Mouse (Mus musculus): ENCODE measurements at regions not wholly inside any gene's neighbourhood (a gene's known extent, or its start where the extent isn't known, plus 50 kb on each side); places are given as distances from the start of the nearest gene placed in this dataset.

DNA sequence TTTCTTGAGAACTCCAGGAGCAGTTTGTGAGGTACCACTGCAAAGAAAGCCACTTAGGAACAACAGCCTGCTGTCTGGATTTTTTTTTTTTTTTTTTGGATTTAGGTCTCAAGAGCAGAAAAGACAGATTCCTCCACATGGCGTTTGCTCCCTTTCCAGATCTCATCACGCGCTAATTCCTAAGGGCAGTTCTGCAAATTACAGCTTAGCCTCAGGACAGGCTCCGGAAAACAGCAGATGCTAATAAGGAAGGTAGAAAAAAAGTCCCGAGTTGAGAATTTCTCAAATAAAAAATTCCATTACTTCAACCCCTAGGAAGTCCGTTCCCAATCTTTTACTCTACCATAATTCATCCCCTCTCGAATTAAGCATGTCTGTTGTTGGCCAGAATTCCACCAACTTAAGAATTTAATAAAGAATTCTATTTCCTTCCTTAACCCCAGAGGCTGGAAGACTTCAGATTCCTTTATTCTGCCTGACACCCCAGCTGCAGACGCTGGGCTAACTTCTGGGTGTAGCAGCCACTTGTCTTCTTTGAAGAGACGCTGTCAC is 90.3 kb upstream of the Map4k3 start:
- TF ChIP-seq CTCF (IDR thresholded peaks at IDR 0.05; ENCODE audit: control insufficient read depth, insufficient read depth, insufficient read length) (no peak), USF1 (IDR thresholded peaks at IDR 0.05; ENCODE audit: low read depth) (no peak), MYOG (IDR thresholded peaks at IDR 0.05; ENCODE audit: control insufficient read depth, extremely low read depth, insufficient read length) (no peak), MYOD1 (IDR thresholded peaks at IDR 0.05; ENCODE audit: control insufficient read depth, insufficient read length, low read depth) (no peak), MAX (IDR thresholded peaks at IDR 0.05) (no peak)
- no peaks in the 10 kb centered on the region for H3K79me2 ChIP-seq (ENCODE audit: control insufficient read depth, insufficient read depth)
- H3K27me3 ChIP-seq (ENCODE audit: control insufficient read depth, insufficient read depth, insufficient read length): no peaks in the 10 kb centered on the region
- no peak overlapping the region for H3K4me3 ChIP-seq (ENCODE audit: insufficient read depth, poor library complexity, severe bottlenecking)
- H3K36me3 ChIP-seq (ENCODE audit: control insufficient read depth, insufficient read depth): no peaks in the 10 kb centered on the region
- H3ac ChIP-seq (ENCODE audit: control insufficient read depth, insufficient read length, low read depth): no peak overlapping the region
- no peaks in the 10 kb centered on the region for H3K79me3 ChIP-seq (ENCODE audit: low read depth)

DNA sequence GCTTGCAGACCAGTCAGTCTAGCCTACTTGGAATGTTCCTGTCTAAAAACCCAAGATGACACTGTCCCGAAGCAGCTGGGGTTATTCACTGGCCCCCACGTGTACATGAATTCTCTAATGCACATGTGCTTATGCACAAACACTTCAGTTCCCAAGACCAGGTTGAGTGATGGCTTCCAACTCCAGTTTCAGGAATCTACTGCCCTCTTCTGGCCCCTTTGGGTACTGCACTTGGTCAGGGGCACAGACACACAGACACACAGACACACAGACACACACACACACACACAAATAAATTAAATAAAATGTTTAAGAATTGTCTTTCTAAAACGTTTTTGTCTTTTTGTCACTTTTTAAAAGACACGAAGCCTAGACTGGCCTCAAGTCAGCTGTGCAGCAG is 87.5 kb upstream of the Map4k3 start:
- TF ChIP-seq CTCF (IDR thresholded peaks at IDR 0.05; ENCODE audit: control insufficient read depth, insufficient read depth, insufficient read length) (no peak), MYOG (IDR thresholded peaks at IDR 0.05; ENCODE audit: control insufficient read depth, extremely low read depth, insufficient read length) (no peak), FOSL1 (IDR thresholded peaks at IDR 0.05; ENCODE audit: insufficient read depth, low read length, poor library complexity, severe bottlenecking) (no peak), CEBPB (IDR thresholded peaks at IDR 0.05; ENCODE audit: low read depth) (no peak)
- H3ac ChIP-seq (ENCODE audit: control insufficient read depth, insufficient read length, low read depth): no peak overlapping the region
- no peaks in the 10 kb centered on the region for H3K79me2 ChIP-seq (ENCODE audit: control insufficient read depth, insufficient read depth)
- H3K36me3 ChIP-seq (ENCODE audit: control insufficient read depth, insufficient read depth): no peaks in the 10 kb centered on the region
- H3K4me3 ChIP-seq (ENCODE audit: insufficient read depth, poor library complexity, severe bottlenecking): no peak overlapping the region
- H3K79me3 ChIP-seq (ENCODE audit: low read depth): no peaks in the 10 kb centered on the region
- H3K27me3 ChIP-seq (ENCODE audit: control insufficient read depth, insufficient read depth, insufficient read length): no peaks in the 10 kb centered on the region

- Histone ChIP-seq H3K4me3 (ENCODE audit: insufficient read depth, poor library complexity, severe bottlenecking) (no peak overlapping the region), H3ac (ENCODE audit: control insufficient read depth, insufficient read length, low read depth) (no peak overlapping the region), H3K79me3 (ENCODE audit: low read depth) (no peaks in the 10 kb centered on the region), H3K36me3 (ENCODE audit: control insufficient read depth, insufficient read depth) (no peaks in the 10 kb centered on the region), H3K79me2 (ENCODE audit: control insufficient read depth, insufficient read depth) (no peaks in the 10 kb centered on the region), H3K27me3 (ENCODE audit: control insufficient read depth, insufficient read depth, insufficient read length) (no peaks in the 10 kb centered on the region)
- no peak for TF ChIP-seq MYOG (IDR thresholded peaks at IDR 0.05; ENCODE audit: control insufficient read depth, extremely low read depth, insufficient read length)
- no peak for TF ChIP-seq CEBPB (IDR thresholded peaks at IDR 0.05; ENCODE audit: low read depth)
- no peak for TF ChIP-seq CTCF (IDR thresholded peaks at IDR 0.05; ENCODE audit: control insufficient read depth, insufficient read depth, insufficient read length)
- TF ChIP-seq USF1 (IDR thresholded peaks at IDR 0.05; ENCODE audit: low read depth): no peak
- no peak for TF ChIP-seq FOSL1 (IDR thresholded peaks at IDR 0.05; ENCODE audit: insufficient read depth, low read length, poor library complexity, severe bottlenecking)
- TF ChIP-seq MYOD1 (IDR thresholded peaks at IDR 0.05; ENCODE audit: control insufficient read depth, insufficient read length, low read depth): no peak
- no peak for TF ChIP-seq MAX (IDR thresholded peaks at IDR 0.05)
These were observed 84.9 kb upstream of the Map4k3 start for GRCm38 (mm10) chr17:80813194-80813593.

DNA sequence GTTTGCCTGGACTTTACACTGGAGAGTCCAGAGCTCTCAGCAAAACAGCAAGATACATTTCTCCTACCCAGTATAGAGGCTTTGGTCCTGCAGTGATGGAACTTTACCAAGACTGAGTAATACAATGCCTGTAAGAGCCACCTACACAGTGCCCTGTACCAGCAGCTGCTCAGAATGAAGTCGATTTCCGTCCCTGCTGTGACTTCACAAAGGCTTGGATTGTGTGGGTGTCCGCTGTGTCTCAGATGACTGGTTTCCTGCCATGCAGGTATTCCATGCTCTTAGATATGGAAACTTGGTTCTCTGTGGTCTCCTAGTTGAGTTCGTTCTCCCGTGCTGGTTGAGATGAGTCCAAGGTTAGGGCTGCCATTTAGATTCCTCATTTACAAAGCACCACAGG is 81.0 kb upstream of the Map4k3 start:
- TF ChIP-seq CEBPB (IDR thresholded peaks at IDR 0.05; ENCODE audit: low read depth): no peak
- TF ChIP-seq FOSL1 (IDR thresholded peaks at IDR 0.05; ENCODE audit: insufficient read depth, low read length, poor library complexity, severe bottlenecking): no peak
- TF ChIP-seq MYOG (IDR thresholded peaks at IDR 0.05; ENCODE audit: control insufficient read depth, extremely low read depth, insufficient read length): no peak
- TF ChIP-seq USF1 (IDR thresholded peaks at IDR 0.05; ENCODE audit: low read depth): no peak
- no peak for TF ChIP-seq MAX (IDR thresholded peaks at IDR 0.05)
- TF ChIP-seq MYOD1 (IDR thresholded peaks at IDR 0.05; ENCODE audit: control insufficient read depth, insufficient read length, low read depth): no peak
- no peak for TF ChIP-seq CTCF (IDR thresholded peaks at IDR 0.05; ENCODE audit: control insufficient read depth, insufficient read depth, insufficient read length)
- Histone ChIP-seq H3K79me3 (ENCODE audit: low read depth) (no peaks in the 10 kb centered on the region), H3K36me3 (ENCODE audit: control insufficient read depth, insufficient read depth) (no peaks in the 10 kb centered on the region), H3K4me3 (ENCODE audit: insufficient read depth, poor library complexity, severe bottlenecking) (no peak overlapping the region), H3K27me3 (ENCODE audit: control insufficient read depth, insufficient read depth, insufficient read length) (no peaks in the 10 kb centered on the region), H3K79me2 (ENCODE audit: control insufficient read depth, insufficient read depth) (no peaks in the 10 kb centered on the region), H3ac (ENCODE audit: control insufficient read depth, insufficient read length, low read depth) (no peak overlapping the region)

GRCm38 (mm10) chr17:80808069-80808468 is 79.8 kb upstream of the Map4k3 start:
- no peak overlapping the region for H3K4me3 ChIP-seq (ENCODE audit: insufficient read depth, poor library complexity, severe bottlenecking)
- no peaks in the 10 kb centered on the region for H3K27me3 ChIP-seq (ENCODE audit: control insufficient read depth, insufficient read depth, insufficient read length)
- no peak for TF ChIP-seq USF1 (IDR thresholded peaks at IDR 0.05; ENCODE audit: low read depth)
- TF ChIP-seq FOSL1 (IDR thresholded peaks at IDR 0.05; ENCODE audit: insufficient read depth, low read length, poor library complexity, severe bottlenecking): no peak
- no peak for TF ChIP-seq MYOD1 (IDR thresholded peaks at IDR 0.05; ENCODE audit: control insufficient read depth, insufficient read length, low read depth)
- no peak for TF ChIP-seq MYOG (IDR thresholded peaks at IDR 0.05; ENCODE audit: control insufficient read depth, extremely low read depth, insufficient read length)
- TF ChIP-seq CEBPB (IDR thresholded peaks at IDR 0.05; ENCODE audit: low read depth): no peak
- no peak for TF ChIP-seq CTCF (IDR thresholded peaks at IDR 0.05; ENCODE audit: control insufficient read depth, insufficient read depth, insufficient read length)
- no peak for TF ChIP-seq MAX (IDR thresholded peaks at IDR 0.05)
- no peaks in the 10 kb centered on the region for H3K79me3 ChIP-seq (ENCODE audit: low read depth)
- H3K36me3 ChIP-seq (ENCODE audit: control insufficient read depth, insufficient read depth): no peaks in the 10 kb centered on the region
- no peaks in the 10 kb centered on the region for H3K79me2 ChIP-seq (ENCODE audit: control insufficient read depth, insufficient read depth)
- H3ac ChIP-seq (ENCODE audit: control insufficient read depth, insufficient read length, low read depth): no peak overlapping the region

GRCm38 (mm10) chr17:80803361-80803915 is 75.2 kb upstream of the Map4k3 start:
- no peaks in the 10 kb centered on the region for H3K79me3 ChIP-seq (ENCODE audit: low read depth)
- H3K27me3 ChIP-seq (ENCODE audit: control insufficient read depth, insufficient read depth, insufficient read length): no peaks in the 10 kb centered on the region
- H3K79me2 ChIP-seq (ENCODE audit: control insufficient read depth, insufficient read depth): no peaks in the 10 kb centered on the region
- no peak overlapping the region for H3ac ChIP-seq (ENCODE audit: control insufficient read depth, insufficient read length, low read depth)
- no peak for TF ChIP-seq MYOD1 (IDR thresholded peaks at IDR 0.05; ENCODE audit: control insufficient read depth, insufficient read length, low read depth)
- no peak for TF ChIP-seq CEBPB (IDR thresholded peaks at IDR 0.05; ENCODE audit: low read depth)
- no peak for TF ChIP-seq FOSL1 (IDR thresholded peaks at IDR 0.05; ENCODE audit: insufficient read depth, low read length, poor library complexity, severe bottlenecking)
- no peak for TF ChIP-seq CTCF (IDR thresholded peaks at IDR 0.05; ENCODE audit: control insufficient read depth, insufficient read depth, insufficient read length)
- TF ChIP-seq MYOG (IDR thresholded peaks at IDR 0.05; ENCODE audit: control insufficient read depth, extremely low read depth, insufficient read length): no peak
- no peak for TF ChIP-seq MAX (IDR thresholded peaks at IDR 0.05)
- TF ChIP-seq USF1 (IDR thresholded peaks at IDR 0.05; ENCODE audit: low read depth): no peak
- H3K4me3 ChIP-seq (ENCODE audit: insufficient read depth, poor library complexity, severe bottlenecking): no peak overlapping the region
- no peaks in the 10 kb centered on the region for H3K36me3 ChIP-seq (ENCODE audit: control insufficient read depth, insufficient read depth)

Measured in C2C12 (cell line).